Mouse (Mus musculus) ES-Bruce4 (cell line): ENCODE measurements around the gene Nid2. TPM values are rescaled to one million over a fixed set of nuclear protein-coding genes. Genes with fewer than 3 reads are reported as not detected.

ENCODE experiments used
- H3K27ac ChIP-seq: 2 replicates; pipeline ENCODE4 v1.5.1; 2012; ENCODE audit warnings: low read length, inconsistent platforms; ENCODE audit not compliant: insufficient read depth
- H3K27me3 ChIP-seq: 2 replicates; pipeline ENCODE4 v1.6.1; 2012; ENCODE audit warnings: mild to moderate bottlenecking, low read length, inconsistent platforms; ENCODE audit not compliant: control insufficient read depth, poor library complexity, insufficient read depth, severe bottlenecking
- H3K36me3 ChIP-seq: 2 replicates; pipeline ENCODE4 v1.6.1; 2012; ENCODE audit warnings: inconsistent platforms, mild to moderate bottlenecking, low read length, moderate library complexity; ENCODE audit not compliant: control insufficient read depth, poor library complexity, insufficient read depth, severe bottlenecking
- H3K4me1 ChIP-seq: one replicate; pipeline ENCODE4 v1.8.1; 2011; ENCODE audit warnings: low read length; ENCODE audit not compliant: control insufficient read depth, insufficient read depth
- H3K4me3 ChIP-seq: 2 replicates; pipeline ENCODE4 v1.5.1; 2011; ENCODE audit warnings: low read depth, mild to moderate bottlenecking, low read length
- H3K9ac ChIP-seq: 2 replicates; pipeline ENCODE4 v1.6.1; 2012; ENCODE audit warnings: low read depth, mild to moderate bottlenecking, inconsistent platforms; ENCODE audit not compliant: poor library complexity, severe bottlenecking
- H3K9me3 ChIP-seq: replicated peaks from 2 replicates; pipeline ENCODE4 v1.6.1; 2012; ENCODE audit warnings: mild to moderate bottlenecking, low read length, inconsistent platforms; ENCODE audit not compliant: control insufficient read depth, poor library complexity, insufficient read depth, severe bottlenecking
- CTCF ChIP-seq: IDR thresholded peaks from one replicate; pipeline ENCODE4 v1.8.1; 2011; ENCODE audit warnings: low read depth, low read length
- EP300 ChIP-seq: IDR thresholded peaks from 2 replicates; pipeline ENCODE4 v1.6.1; 2011; ENCODE audit warnings: low read depth, low read length; ENCODE audit not compliant: insufficient read depth
- POLR2A ChIP-seq: IDR thresholded peaks from one replicate; pipeline ENCODE4 v1.8.1; 2011; ENCODE audit warnings: low read length; ENCODE audit not compliant: insufficient read depth
- polyA plus RNA-seq: library from polyadenylated mRNA; stranded (reverse); fragments of >200 nt; gene quantifications from 2 replicates; pipeline ENCODE4 v1.2.4, GENCODE M21; 2011; ENCODE audit warnings: low read depth; ENCODE audit not compliant: missing spikeins, insufficient read depth, insufficient read length

Gene Nid2
- polyA plus RNA-seq, 1 experiment, result 125 TPM

DNA sequence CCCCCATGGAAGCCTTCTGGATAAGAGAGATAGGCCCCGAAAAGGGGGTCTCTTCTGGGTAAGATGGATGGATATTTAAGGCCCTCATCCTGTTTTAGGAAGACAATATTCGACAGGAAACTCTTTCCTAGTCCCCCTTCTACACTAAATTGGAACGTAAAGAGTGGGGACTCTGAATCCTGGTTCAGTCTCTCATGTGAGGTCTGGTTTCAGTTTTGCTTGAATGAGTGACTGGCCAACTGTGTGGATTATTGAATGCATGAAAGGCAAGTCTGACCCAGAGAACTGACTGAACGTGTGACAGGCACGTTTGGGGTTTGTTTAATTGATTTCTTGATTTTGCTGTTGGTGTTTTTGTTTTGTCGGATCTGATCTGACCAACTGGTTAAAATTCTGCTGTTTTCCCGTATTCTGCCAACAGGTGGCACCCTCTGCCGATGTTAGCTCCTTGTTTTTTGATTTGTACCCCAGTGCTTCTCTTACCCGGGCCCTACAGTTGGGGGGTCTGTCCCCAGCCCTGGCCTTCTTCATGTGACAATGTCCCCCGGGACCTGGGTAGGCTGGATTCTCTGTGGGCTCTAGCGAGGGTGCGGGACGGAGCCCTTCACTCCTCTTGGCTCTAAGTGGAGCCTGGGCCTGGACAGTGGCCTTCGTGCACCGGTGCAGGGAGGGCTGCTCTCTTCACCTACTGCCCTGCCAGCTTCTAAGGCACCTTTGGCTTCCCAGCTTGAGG lies 88.7 kb downstream of the Nid2 start:
- Histone ChIP-seq H3K36me3 (no peaks in the 10 kb centered on the region), H3K27ac (no peak overlapping the region), H3K4me3 (no peak overlapping the region), H3K9ac (no peak overlapping the region), H3K4me1 (no peaks in the 10 kb centered on the region), H3K9me3 (peaks cover 33% of the 10 kb centered on the region), H3K27me3 (no peaks in the 10 kb centered on the region)
- TF ChIP-seq CTCF (peak; percentile 23), POLR2A (no peak)

DNA sequence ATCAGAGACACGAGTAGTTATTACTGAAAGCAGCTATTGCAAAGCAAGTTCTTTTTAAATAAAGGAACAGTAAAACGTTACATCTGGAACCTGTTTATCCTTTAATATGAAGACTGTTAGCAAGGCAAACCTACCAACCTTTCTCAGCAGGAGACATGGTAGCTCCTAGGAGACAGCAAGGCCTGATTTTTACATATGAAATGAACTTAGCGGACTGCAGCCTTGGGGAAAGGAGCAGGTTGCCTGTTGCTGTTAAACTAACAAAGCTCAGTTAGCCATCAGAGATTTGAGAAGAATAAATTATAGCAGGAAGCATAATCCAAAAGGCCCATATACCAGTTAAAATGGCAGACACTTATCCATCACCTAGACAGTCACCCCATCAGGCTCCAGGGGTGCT lies 102.4 kb downstream of the Nid2 start:
- Histone ChIP-seq H3K27ac (peak overlapping the region; percentile 71; the same call in 1 of the 2 replicates), H3K9me3 (peaks cover 8% of the 10 kb centered on the region), H3K4me1 (peaks cover 6% of the 10 kb centered on the region), H3K27me3 (no peaks in the 10 kb centered on the region), H3K36me3 (no peaks in the 10 kb centered on the region), H3K4me3 (no peak overlapping the region), H3K9ac (no peak overlapping the region)
- TF ChIP-seq CTCF (no peak), POLR2A (no peak), EP300 (no peak)

DNA sequence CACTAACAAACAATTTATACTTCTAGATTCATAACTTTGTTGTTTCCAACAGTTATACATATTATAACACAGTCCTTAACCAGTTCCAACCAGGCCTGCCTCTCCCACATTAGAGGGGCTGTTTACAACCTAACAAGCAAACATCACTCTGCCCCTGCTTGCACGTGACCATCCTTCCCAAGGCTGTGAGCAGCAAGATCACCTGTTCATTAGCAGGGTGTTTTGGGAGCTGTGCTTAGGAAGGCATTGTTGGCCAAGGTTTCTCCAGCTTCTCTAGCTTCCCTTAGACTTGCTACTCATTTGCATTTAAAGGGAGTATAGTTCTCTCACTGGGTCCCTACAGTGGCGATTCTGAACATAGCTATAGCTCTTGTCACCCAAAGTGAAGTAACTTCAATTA lies 107.2 kb downstream of the Nid2 start:
- H3K36me3 ChIP-seq, result no peaks in the 10 kb centered on the region
- TF ChIP-seq POLR2A (no peak), EP300 (peak; percentile 79; the same call in 1 of the 2 replicates), CTCF (no peak)
- H3K4me3 ChIP-seq, result no peak overlapping the region
- H3K4me1 ChIP-seq, result peaks cover 10% of the 10 kb centered on the region
- peak overlapping the region; percentile 13 for H3K27ac ChIP-seq
- H3K27me3 ChIP-seq, result no peaks in the 10 kb centered on the region
- no peak overlapping the region for H3K9ac ChIP-seq
- peaks cover 17% of the 10 kb centered on the region for H3K9me3 ChIP-seq

DNA sequence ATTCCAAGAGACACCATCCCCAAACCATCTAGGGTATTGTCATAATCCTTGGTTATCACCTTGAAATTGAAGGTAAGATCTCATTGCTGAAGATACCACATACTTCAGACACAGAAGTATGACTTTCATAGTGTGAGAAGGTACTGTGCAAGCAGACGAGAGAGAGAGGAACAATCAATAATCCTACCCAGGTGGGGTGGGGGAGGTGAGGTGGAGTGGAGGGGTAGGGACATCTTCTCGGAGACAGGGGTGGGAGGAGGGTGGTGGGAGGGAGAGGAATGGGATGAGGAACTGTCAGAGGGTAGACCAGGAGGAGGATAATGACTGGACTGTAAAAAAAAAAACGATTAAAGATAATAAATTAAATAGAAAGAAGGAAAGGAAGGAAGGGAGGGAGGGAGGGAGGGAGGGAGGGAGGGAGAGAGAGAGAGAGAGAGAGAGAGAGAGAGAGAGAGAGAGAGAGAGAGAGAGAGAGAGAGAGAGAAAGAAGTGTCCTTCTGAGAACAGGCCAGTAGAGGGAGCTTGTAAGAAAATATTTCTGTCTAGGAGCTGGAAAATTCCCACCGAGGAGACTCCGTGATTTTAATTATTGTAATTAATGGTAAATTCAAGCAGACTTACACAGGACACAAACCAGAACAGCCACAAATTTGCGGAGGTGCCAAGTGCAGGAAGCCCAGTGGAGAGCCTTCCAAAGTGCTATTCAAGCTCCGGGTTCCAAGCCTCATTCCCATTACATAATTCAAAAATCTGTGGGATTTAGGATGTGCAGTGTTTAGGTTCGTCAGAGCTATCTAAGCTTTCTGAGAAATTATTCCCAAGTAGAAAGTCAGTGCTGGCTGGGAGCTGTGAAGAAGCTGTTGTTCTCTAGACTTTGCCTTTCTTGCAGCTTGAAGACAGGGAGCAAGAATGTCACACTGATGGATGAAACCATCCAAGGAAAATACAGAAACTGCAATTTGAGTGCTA lies 108.0 kb downstream of the Nid2 start:
- Histone ChIP-seq H3K9me3 (peaks cover 25% of the 10 kb centered on the region), H3K27ac (peak overlapping the region; percentile 61; the same call in 1 of the 2 replicates), H3K27me3 (no peaks in the 10 kb centered on the region), H3K4me1 (peaks cover 6% of the 10 kb centered on the region), H3K4me3 (no peak overlapping the region), H3K9ac (no peak overlapping the region), H3K36me3 (no peaks in the 10 kb centered on the region)
- TF ChIP-seq CTCF, result no peak
- TF ChIP-seq EP300, result no peak
- TF ChIP-seq POLR2A, result no peak

DNA sequence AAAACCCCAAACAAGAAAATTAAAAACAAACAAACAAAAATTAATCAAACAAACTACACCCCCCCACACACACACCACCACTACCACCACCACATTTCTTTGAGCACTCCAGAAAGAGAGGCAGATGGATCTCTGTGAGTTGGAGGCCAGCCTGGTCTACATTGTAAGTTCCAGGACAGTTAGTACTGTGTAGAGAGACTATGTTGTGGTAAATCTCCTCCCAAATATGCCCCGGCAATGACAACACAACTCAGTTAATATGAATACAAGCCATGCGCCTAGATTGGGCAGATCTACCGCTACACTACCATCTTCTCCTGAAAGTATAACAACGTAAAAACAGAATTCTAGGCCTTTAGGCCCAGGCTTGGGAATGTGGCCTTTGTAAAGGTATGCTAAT lies 109.2 kb downstream of the Nid2 start:
- Histone ChIP-seq H3K4me3 (no peak overlapping the region), H3K27ac (peak overlapping the region; percentile 82), H3K36me3 (no peaks in the 10 kb centered on the region), H3K27me3 (no peaks in the 10 kb centered on the region), H3K9ac (no peak overlapping the region), H3K4me1 (peaks cover 6% of the 10 kb centered on the region), H3K9me3 (peaks cover 32% of the 10 kb centered on the region)
- TF ChIP-seq CTCF, result no peak
- TF ChIP-seq EP300, result no peak
- no peak for TF ChIP-seq POLR2A

Other genes with a start within 250 kb of the Nid2 start
- not detected in 2 replicates for gene Gm2244, start 201.3 kb upstream of the Nid2 start, polyA plus RNA-seq
- 1.9 and 2.0 TPM in 2 replicates for gene Gm2237, start 166.1 kb upstream of the Nid2 start, polyA plus RNA-seq
- gene Gm5458, start 148.7 kb upstream of the Nid2 start, polyA plus RNA-seq, result not detected in 2 replicates
- 242 and 246 TPM in 2 replicates for gene Rtraf, start 72.6 kb downstream of the Nid2 start, polyA plus RNA-seq
- 117 and 134 TPM in 2 replicates for gene Gng2, start 226.4 kb downstream of the Nid2 start, polyA plus RNA-seq